Mouse (Mus musculus) limb, embryonic 12.5 days (tissue): ENCODE data around the gene 7530416G11Rik. TPM values are rescaled to one million over a fixed set of nuclear protein-coding genes. Genes with fewer than 3 reads are reported as not detected.

Experiments used
- ATAC-seq: fragments of 200-750 bp; cut with Nextera tagmentation; 2 replicates; pipeline ENCODE4 v1.8.0; 2017; ENCODE audit warnings: low read depth, moderate TSS enrichment; ENCODE audit not compliant: insufficient number of reproducible peaks, insufficient read depth, low FRiP score, low TSS enrichment
- H3K27ac ChIP-seq: fragments of 300-500 bp; sonication (generic); 2 replicates; pipeline ENCODE4 v1.5.1; 2016; ENCODE audit warnings: mild to moderate bottlenecking, moderate library complexity
- H3K27me3 ChIP-seq: fragments of 300-500 bp; sonication (generic); 2 replicates; pipeline ENCODE4 v1.6.1; 2016; ENCODE audit warnings: mild to moderate bottlenecking, moderate library complexity
- H3K36me3 ChIP-seq: fragments of 300-500 bp; sonication (generic); 2 replicates; pipeline ENCODE4 v1.6.1; 2016; ENCODE audit warnings: mild to moderate bottlenecking, moderate library complexity
- H3K4me1 ChIP-seq: fragments of 300-500 bp; sonication (generic); replicated peaks from 2 replicates; pipeline ENCODE4 v1.6.1; 2016
- H3K4me2 ChIP-seq: fragments of 300-500 bp; sonication (generic); 2 replicates; pipeline ENCODE4 v1.6.1; 2016; ENCODE audit warnings: mild to moderate bottlenecking, moderate library complexity
- H3K4me3 ChIP-seq: fragments of 300-500 bp; sonication (generic); replicated peaks from 2 replicates; pipeline ENCODE4 v1.5.1; 2016; ENCODE audit warnings: mild to moderate bottlenecking
- H3K9ac ChIP-seq: fragments of 300-500 bp; sonication (generic); replicated peaks from 2 replicates; pipeline ENCODE4 v1.6.1; 2016; ENCODE audit warnings: mild to moderate bottlenecking, moderate library complexity
- H3K9me3 ChIP-seq: fragments of 300-500 bp; sonication (generic); 2 replicates; pipeline ENCODE4 v1.6.1; 2016; ENCODE audit warnings: mild to moderate bottlenecking, moderate library complexity
- WGBS: fragments of 180-500 bp; shearing (Covaris S2); methylation state at CpG from one replicate; pipeline ENCODE4 v1.1.7; 2016; 5-methylcytosine and 5-hydroxymethylcytosine counted together
- polyA plus RNA-seq: library from polyadenylated mRNA; unstranded; fragments of >200 nt; fragmentation: Nextera tagmentation; extraction: Ambion mirVana; gene quantifications from 2 replicates; pipeline ENCODE4 v1.2.1, GENCODE M21; 2016

The 7530416G11Rik gene
- polyA plus RNA-seq, 1 experiment from 2014 or later: not detected

DNA sequence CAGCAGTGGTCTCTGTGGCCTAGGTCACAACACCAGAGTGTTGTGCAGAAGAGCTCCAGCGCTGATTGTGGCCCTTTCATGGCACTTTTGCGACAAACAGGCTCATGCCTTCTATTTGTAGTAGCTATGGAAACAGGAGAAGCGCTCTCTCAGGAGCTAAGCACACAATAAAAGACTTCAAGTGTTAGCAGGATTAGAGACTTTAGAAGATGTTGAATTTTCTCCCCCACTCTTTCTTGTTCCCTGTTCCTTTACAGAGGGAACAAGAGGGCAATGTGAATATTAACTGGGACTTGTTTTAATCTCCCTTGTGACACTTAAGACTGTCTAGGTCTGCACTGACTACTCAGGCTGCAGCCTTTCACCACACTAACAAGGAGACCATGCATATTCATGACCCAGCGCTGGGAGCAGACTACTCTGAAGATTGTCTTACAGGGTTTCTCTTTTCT lies 44.4 kb downstream of the 7530416G11Rik start:
- no peak overlapping the region for H3K9ac ChIP-seq
- 71% methylated on average over 4 of the region's 4 CpGs for WGBS
- ATAC-seq: no peak
- peaks cover 69% of the 10 kb centered on the region for H3K36me3 ChIP-seq
- no peaks in the 10 kb centered on the region for H3K9me3 ChIP-seq
- no peak overlapping the region for H3K4me2 ChIP-seq
- no peak overlapping the region for H3K27ac ChIP-seq
- peaks cover 15% of the 10 kb centered on the region for H3K4me1 ChIP-seq
- H3K4me3 ChIP-seq: no peak overlapping the region
- H3K27me3 ChIP-seq: no peaks in the 10 kb centered on the region

DNA sequence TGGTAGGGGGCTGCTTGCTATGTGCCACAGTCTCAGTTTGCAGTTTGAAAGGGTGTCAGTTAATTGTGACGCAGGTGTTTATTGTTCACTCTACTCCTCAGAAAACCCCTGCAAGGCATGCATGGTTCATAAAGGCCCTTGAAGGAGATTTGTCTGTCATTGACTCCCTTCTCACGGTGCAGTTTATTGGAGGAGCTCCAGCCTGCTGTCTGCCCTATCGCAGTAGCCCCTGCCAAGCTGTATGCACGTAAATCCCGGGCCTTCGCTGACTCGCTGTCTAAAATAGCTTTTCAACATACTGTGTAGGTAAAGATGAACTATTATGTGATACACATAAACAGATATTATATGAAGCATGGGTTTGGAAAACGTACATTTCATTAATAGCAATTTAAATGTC lies 45.2 kb downstream of the 7530416G11Rik start:
- H3K4me1 ChIP-seq: peaks cover 13% of the 10 kb centered on the region; the same call in 1 of the 2 replicates
- H3K4me2 ChIP-seq: no peak overlapping the region
- H3K9me3 ChIP-seq: no peaks in the 10 kb centered on the region
- H3K4me3 ChIP-seq: no peak overlapping the region
- H3K9ac ChIP-seq: no peak overlapping the region
- H3K27ac ChIP-seq: no peak overlapping the region
- WGBS: 65% methylated on average over 8 of the region's 8 CpGs
- no peak for ATAC-seq
- no peaks in the 10 kb centered on the region for H3K27me3 ChIP-seq
- H3K36me3 ChIP-seq: peaks cover 61% of the 10 kb centered on the region

DNA sequence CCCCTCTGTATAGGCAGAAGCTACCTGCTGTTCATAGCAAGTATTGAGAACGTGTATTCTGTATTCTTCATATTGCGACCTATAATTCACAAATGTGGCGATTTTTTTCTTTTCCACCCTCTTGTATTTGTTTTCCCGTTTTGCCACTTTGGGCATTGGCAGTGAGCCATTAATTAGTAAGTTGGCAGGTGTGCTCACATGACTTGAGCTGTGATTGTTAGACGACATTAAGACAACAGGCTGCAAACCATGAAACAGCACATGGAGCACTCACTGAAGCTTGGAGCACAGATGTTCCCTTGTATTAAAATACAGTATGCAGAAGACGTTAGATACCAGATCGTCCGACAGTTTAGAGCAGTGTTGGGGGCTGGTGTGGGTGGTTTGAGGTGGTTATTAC lies 46.1 kb downstream of the 7530416G11Rik start:
- H3K9me3 ChIP-seq: no peaks in the 10 kb centered on the region
- peaks cover 51% of the 10 kb centered on the region for H3K36me3 ChIP-seq
- H3K27ac ChIP-seq: no peak overlapping the region
- H3K4me1 ChIP-seq: peaks cover 13% of the 10 kb centered on the region; the same call in 1 of the 2 replicates
- no peak for ATAC-seq
- no peak overlapping the region for H3K4me3 ChIP-seq
- H3K4me2 ChIP-seq: no peak overlapping the region
- 79% methylated on average over 8 of the region's 8 CpGs for WGBS
- no peak overlapping the region for H3K9ac ChIP-seq
- no peaks in the 10 kb centered on the region for H3K27me3 ChIP-seq

DNA sequence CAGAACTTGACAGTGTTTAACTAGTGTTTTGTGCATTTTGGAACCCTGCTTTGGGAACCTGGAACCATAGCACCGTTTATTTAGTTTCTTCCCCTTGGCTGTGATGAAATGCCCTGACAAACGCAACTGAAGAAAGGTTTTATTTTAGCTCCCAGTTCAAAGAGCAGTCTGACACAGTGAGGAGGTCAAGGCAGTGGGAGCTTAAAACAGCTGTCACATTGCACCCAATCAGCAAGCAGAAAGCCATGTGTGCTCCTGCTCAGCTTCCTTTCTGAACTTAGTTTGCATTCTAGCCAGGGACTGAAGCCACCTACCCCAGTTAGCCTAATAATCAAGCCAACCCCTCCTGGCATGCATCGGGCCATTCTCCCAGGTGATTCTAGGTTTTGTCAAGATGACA lies 56.4 kb downstream of the 7530416G11Rik start:
- peaks cover 55% of the 10 kb centered on the region for H3K36me3 ChIP-seq
- H3K4me3 ChIP-seq: no peak overlapping the region
- no peaks in the 10 kb centered on the region for H3K27me3 ChIP-seq
- no peak overlapping the region for H3K27ac ChIP-seq
- WGBS: 78% methylated on average over 3 of the region's 3 CpGs
- no peaks in the 10 kb centered on the region for H3K4me1 ChIP-seq
- H3K4me2 ChIP-seq: no peak overlapping the region
- ATAC-seq: no peak
- no peaks in the 10 kb centered on the region for H3K9me3 ChIP-seq
- no peak overlapping the region for H3K9ac ChIP-seq

Other genes with a start within 250 kb of the 7530416G11Rik start
- 320 and 323 TPM in 2 replicates for gene Atxn10, start 167.0 kb downstream of the 7530416G11Rik start, polyA plus RNA-seq
- gene Wnt7b, start 79.2 kb upstream of the 7530416G11Rik start, polyA plus RNA-seq: 31.2 and 34.8 TPM in 2 replicates
- gene Ppara, start 231.8 kb upstream of the 7530416G11Rik start, polyA plus RNA-seq: 1.9 and 2.4 TPM in 2 replicates